Mouse (Mus musculus) liver (tissue): Measurements from ENCODE around the gene Dnajc7.
A peak's percentile ranks its signal among the peaks of the same experiment; 100 is the strongest.
"Not testable (repeated sequence)": the region's sequence is repeated elsewhere in the genome, so short reads cannot be mapped to it uniquely, and the experiment has no call there.

Experiments used
- DNase-seq: peaks from one replicate; pipeline ENCODE4 v3.0.0-alpha.2; 2020; ENCODE audit warnings: mixed read lengths

Dnajc7 gene

DNA sequence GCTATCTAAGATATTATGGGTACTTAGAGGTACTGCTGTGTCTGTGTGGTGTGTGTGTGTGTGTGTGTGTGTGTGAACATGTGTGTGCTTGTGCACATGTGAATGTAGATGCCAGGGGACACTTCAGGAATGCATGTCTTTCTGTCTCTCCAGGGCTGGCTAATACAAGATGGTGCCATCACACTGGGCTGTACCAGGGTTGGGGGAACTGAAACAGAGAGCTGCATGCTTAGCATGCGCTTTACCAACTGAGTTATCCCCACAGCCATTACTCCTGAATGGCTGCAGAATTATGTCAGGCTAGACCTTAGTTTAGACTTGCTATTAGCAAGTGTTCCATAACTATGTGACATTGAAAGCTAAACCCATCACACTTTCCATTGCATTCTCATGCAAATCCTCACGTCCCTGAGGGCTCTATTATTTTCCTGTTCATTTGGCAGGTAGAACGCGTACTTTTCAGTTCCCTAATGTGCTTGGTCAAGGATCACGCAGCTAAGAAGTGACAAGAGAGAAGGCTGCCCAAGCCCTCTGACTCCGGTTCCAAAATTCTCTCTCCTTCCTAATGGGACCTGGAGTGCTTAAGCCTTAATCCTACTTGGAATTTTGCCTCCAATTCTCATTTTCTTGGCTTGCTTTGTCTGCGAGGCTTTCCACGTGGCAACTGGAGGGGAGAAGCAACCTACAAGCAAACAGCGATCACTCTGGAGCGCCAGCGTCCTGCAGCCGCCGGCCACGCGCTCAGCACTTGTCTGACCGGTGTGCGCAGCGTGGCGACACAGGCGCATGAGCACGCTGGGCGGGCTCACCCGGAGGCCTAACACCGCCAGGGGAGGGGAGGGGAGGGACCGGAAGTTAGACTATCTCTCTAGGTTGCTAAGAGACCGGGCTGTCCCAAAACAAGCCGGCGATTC lies 74.9 kb downstream of the Dnajc7 start, which contains the start of gene Ttc25:
Gene Ttc25 (plus strand): TSS at position 776 of the 914 bp plus-strand sequence.
- DNase-seq, result peak; percentile 91

DNA sequence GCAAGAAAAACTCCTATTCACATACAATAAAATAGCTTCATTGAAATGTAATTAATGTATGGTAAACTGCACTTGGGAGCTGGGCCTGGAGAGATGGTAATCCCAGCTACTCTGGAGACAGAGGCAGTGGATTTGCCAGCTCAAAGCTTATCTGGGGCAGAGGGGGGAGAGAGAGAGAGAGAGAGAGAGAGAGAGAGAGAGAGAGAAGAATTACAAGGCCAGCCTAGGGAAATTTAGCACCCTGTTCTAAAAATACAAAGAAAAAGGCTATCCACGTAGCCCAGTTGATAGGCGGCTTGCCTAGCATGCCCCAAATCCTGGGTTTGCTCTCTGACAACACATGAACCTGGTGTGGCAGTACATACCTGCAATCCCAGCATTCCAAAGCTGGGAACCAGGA lies 78.4 kb downstream of the Dnajc7 start:
- DNase-seq, result no peak

DNA sequence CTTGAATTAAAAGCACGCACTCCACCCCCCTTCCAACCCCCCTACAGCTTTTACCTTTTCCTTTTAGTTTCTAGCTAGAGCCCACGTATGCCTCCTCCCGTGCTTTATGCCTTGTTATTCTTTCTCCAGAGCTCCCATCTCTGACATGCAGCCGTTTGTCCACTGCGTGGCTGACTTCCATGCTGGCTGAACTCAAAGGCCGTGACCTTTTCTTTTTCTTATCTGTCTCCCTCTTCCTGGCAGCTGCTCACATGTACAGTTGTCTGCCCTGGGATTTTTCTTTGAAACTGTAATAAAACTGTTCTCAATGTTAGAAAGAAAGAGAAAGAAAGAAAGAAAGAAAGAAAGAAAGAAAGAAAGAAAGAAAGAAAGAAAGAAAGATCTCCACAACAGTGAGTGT lies 79.0 kb downstream of the Dnajc7 start:
- DNase-seq, result no peak

DNA sequence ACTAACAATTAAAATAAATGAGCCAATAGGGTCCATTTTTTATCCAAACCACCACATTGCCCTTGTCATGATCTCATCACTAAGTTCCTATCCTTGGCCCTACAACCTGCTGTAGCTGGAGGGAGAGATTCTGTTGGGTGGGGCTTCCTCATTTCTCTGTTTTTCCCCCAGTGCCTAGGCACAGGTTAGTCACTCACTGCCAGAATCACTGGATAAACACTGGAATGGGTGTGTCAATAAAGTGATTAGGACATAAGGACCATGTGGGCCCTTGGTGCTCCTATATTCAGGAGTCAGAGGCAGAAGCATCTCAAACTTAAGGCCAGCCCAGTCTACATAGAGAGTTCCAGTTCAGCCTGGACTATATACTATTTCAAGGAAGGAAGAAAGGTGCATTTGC lies 83.5 kb downstream of the Dnajc7 start:
- DNase-seq, result no peak

DNA sequence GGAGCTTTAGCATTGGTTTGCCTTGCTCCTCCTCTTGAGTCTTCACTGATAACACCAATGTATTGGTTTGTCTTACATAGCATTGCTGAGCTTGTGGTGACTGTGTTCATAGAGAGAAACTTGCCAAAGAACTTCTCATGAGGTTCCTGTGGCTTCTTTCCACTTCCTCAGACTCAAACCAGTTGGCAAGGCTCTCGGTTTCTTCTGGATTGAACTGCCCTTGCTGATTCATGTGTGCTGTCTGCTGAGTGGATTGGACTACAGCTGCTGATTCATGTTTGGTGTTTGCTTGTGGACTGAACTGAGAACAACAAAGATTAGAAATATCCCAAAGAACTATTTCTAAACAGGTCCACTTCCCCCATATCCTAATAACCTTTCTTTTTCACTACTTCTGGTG lies 84.0 kb downstream of the Dnajc7 start:
- no peak for DNase-seq

DNA sequence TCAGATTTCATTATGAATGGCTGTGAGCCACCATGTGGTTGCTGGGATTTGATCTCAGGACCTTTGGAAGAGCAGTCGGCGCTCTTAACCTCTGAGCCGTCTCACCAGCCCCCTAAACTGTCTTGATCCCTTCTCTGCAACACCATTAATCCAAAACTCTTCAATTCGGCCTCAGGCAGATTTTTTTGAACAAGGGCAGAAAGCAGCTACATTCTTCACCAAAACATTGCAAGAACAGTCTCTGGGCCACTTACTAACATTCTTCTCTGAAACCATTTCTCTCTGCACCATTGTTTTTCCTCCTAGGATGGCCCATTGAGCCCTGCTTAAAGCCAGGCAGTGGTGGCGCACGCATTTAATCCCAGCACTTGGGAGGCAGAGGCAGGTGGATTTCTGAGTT lies 85.1 kb downstream of the Dnajc7 start:
- DNase-seq, result not testable (repeated sequence)

DNA sequence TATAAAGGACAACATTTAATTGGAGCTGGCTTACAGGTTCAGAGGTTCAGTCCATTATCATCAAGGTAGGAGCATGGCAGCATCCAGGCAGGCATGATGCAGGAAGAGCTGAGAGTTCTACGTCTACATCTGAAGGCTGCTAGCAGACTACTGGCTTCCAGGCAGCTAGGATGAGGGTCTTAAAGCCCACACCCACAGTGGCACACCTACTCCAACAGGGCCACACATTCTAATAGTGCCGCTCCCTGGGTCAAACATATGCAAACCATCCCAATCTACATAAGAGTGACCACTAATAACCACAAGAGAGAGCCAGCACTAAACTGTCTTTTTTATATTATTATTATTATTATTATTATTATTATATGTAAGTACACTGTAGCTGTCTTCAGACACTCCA lies 85.6 kb downstream of the Dnajc7 start:
- DNase-seq, result not testable (repeated sequence)

DNA sequence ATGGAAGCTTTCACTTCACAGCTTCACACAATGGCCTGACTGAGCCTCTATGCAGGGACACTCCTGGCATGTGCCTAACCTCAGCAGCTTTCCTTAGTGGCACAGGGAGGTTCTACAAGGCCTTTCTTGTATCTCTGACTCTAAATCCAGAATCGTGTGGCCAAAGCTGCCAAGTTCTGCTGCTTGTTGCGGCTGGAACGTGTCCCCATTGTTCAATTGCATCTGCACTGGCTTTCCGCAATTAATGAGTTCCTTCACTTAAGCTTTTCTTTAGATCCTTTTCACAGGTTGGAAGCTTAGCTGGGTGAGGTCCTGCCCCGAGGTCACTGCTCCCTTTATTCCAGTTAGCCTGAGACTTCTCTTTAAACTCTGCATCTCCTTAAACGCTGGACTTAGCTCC lies 86.1 kb downstream of the Dnajc7 start:
- DNase-seq, result no peak
